Comparison of ENCODE assay signal across 11 mouse cellular contexts in genomic region chr12:5151859-5152258, GRCm38 (mm10).
A peak's percentile ranks its signal among the peaks of the same experiment; 100 is the strongest.
DNase-seq lines count a peak whose midpoint lies in the region; ATAC-seq and TF ChIP-seq lines count a peak whose summit lies in the region.
"Had no signal": no experiment of that assay in that cellular context is flagged by ENCODE, and none has a peak within 500 bp of the region (broad histone marks: within the 10 kb centered on the region; RNA-seq: fewer than 3 reads in every experiment).

No protein-coding gene starts in this region.

- no peak overlapping the region for H3K27ac ChIP-seq in lung, embryonic 14.5 days (ENCODE audit: low read depth)
- no peak overlapping the region for H3K27ac ChIP-seq in forebrain, embryonic 12.5 days
- H3K27ac ChIP-seq in neural tube, embryonic 11.5 days (ENCODE audit: low read depth, low read length) = no peak overlapping the region
- H3K27ac ChIP-seq: hindbrain, embryonic 15.5 days; macrophage had no signal

- H3K4me2 ChIP-seq in lung, embryonic 14.5 days = no peak overlapping the region
- no peak overlapping the region for H3K4me2 ChIP-seq in forebrain, embryonic 12.5 days
- no peak overlapping the region for H3K4me2 ChIP-seq in neural tube, embryonic 11.5 days (ENCODE audit: low read depth)
- H3K4me2 ChIP-seq: hindbrain, embryonic 15.5 days had no signal

- H3K27me3 ChIP-seq in lung, embryonic 14.5 days (ENCODE audit: insufficient read depth, low read length) = no peaks in the 10 kb centered on the region
- no peaks in the 10 kb centered on the region for H3K27me3 ChIP-seq in forebrain, embryonic 12.5 days
- H3K27me3 ChIP-seq in neural tube, embryonic 11.5 days (ENCODE audit: control insufficient read depth, insufficient read depth, low read length) = no peaks in the 10 kb centered on the region
- H3K27me3 ChIP-seq: hindbrain, embryonic 15.5 days had no signal

- ATAC-seq in lung, embryonic 14.5 days (ENCODE audit: insufficient read depth) = no peak
- ATAC-seq in forebrain, embryonic 12.5 days (ENCODE audit: low FRiP score) = peak; percentile 36; the same call in 1 of the 2 replicates
- no peak for ATAC-seq in neural tube, embryonic 11.5 days (ENCODE audit: insufficient read depth, low FRiP score, low TSS enrichment)

- 23% methylated on average over 10 of the region's 10 CpGs for WGBS in lung, embryonic 14.5 days
- 18% methylated on average over 10 of the region's 10 CpGs for WGBS in forebrain, embryonic 12.5 days
- WGBS in neural tube, embryonic 11.5 days = 18% methylated on average over 10 of the region's 10 CpGs

- DNase-seq in lung, embryonic 14.5 days = peak; percentile 46
- DNase-seq in lung, postnatal 10 days = no peak
- DNase-seq in embryo, embryonic 10 days (ENCODE audit: low spot score) = peak; percentile 73
- peak; percentile 48 for DNase-seq in neural tube, embryonic 11.5 days (ENCODE audit: low spot score)
- DNase-seq in ovary, postnatal 10 days (ENCODE audit: low spot score) = no peak
- DNase-seq in gastrocnemius, postnatal 14 days = no peak
- DNase-seq: cerebellum, adult 2 months; gastrocnemius, postnatal 25 days had no signal

- H3K4me1 ChIP-seq in lung, embryonic 14.5 days (ENCODE audit: insufficient read depth) = no peaks in the 10 kb centered on the region
- H3K4me1 ChIP-seq in forebrain, embryonic 12.5 days = peaks cover 5% of the 10 kb centered on the region
- H3K4me1 ChIP-seq in neural tube, embryonic 11.5 days (ENCODE audit: control insufficient read depth, insufficient read depth, low read length) = no peaks in the 10 kb centered on the region
- H3K4me1 ChIP-seq: hindbrain, embryonic 15.5 days had no signal

- H3K4me3 ChIP-seq in lung, embryonic 14.5 days (ENCODE audit: low read depth, low read length) = no peak overlapping the region
- H3K4me3 ChIP-seq in forebrain, embryonic 12.5 days (replicated peaks) = no peak overlapping the region
- no peak overlapping the region for H3K4me3 ChIP-seq in neural tube, embryonic 11.5 days (ENCODE audit: low read depth, low read length)
- H3K4me3 ChIP-seq: hindbrain, embryonic 15.5 days had no signal

- no peaks in the 10 kb centered on the region for H3K9me3 ChIP-seq in lung, embryonic 14.5 days (ENCODE audit: low read depth, low read length)
- H3K9me3 ChIP-seq in forebrain, embryonic 12.5 days = no peaks in the 10 kb centered on the region
- H3K9me3 ChIP-seq in neural tube, embryonic 11.5 days (ENCODE audit: control insufficient read depth, low read length) = no peaks in the 10 kb centered on the region; the same call in 1 of the 2 replicates
- H3K9me3 ChIP-seq: hindbrain, embryonic 15.5 days had no signal

- no peaks in the 10 kb centered on the region for H3K36me3 ChIP-seq in lung, embryonic 14.5 days (ENCODE audit: insufficient read depth)
- no peaks in the 10 kb centered on the region for H3K36me3 ChIP-seq in forebrain, embryonic 12.5 days (replicated peaks)
- no peaks in the 10 kb centered on the region for H3K36me3 ChIP-seq in neural tube, embryonic 11.5 days (ENCODE audit: control insufficient read depth, insufficient read depth, low read length)
- H3K36me3 ChIP-seq: hindbrain, embryonic 15.5 days had no signal

- no peak overlapping the region for H3K9ac ChIP-seq in lung, embryonic 14.5 days
- no peak overlapping the region for H3K9ac ChIP-seq in forebrain, embryonic 12.5 days
- H3K9ac ChIP-seq in neural tube, embryonic 11.5 days (ENCODE audit: low read length) = no peak overlapping the region
- H3K9ac ChIP-seq: hindbrain, embryonic 15.5 days had no signal

- peak; percentile 46 for TF ChIP-seq CTCF in lung, embryonic 14.5 days (IDR thresholded peaks at IDR 0.05; ENCODE audit: low read depth)

- intact Hi-C loops in gastrocnemius, postnatal 14 days (cut with DNase I; ENCODE audit: low total_unique reads) = no loop called here

Comparison
In these comparisons a context has a peak if more than half of its experiments do, and no peak if none do; other contexts are left out.
1. DNase-seq: peak in lung, embryonic 14.5 days (single experiment), embryo, embryonic 10 days (single experiment) and neural tube, embryonic 11.5 days (single experiment); none in lung, postnatal 10 days (single experiment), ovary, postnatal 10 days (single experiment) and gastrocnemius, postnatal 14 days (single experiment).